ENCODE assay signal across 8 mouse cellular contexts in the genomic region with DNA sequence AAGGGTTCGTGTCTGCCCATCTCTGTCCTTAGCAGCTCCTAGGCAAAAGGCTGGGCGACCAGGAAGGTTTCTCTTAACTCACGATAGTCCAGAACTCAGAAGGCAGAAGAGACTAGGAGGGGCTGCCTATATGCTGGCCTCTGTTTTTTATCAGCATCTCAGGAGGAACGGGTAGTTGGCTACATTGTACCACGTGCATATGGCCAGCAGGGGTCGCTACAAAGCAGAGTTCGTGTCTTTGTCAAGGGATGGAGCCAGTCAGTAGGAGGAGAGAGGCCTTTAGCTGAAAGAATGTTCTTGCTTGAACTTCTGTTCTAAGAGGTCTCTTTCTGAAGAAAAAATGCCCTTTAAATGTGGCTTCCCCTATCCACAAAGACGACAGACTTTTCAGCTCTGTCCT. TPM values are rescaled to one million over a fixed set of nuclear protein-coding genes. Genes with fewer than 3 reads are reported as not detected.
DNase-seq lines count a peak whose midpoint lies in the region; ATAC-seq lines count a peak whose summit lies in the region.

No protein-coding gene starts in this region.

- H3K27ac ChIP-seq in hindbrain, embryonic 16.5 days (ENCODE audit: low read depth, low read length) = no peak overlapping the region

- WGBS in hindbrain, embryonic 16.5 days = 12% methylated on average over 8 of the region's 8 CpGs

- peaks cover 6% of the 10 kb centered on the region; the same call in 1 of the 2 replicates for H3K27me3 ChIP-seq in hindbrain, embryonic 16.5 days (replicated peaks; ENCODE audit: control insufficient read depth, insufficient read depth, low read length)

- peak; percentile 71 for ATAC-seq in hindbrain, embryonic 16.5 days
- peak; percentile 76 for ATAC-seq in megakaryocyte, adult 5-6 weeks (ENCODE audit: poor library complexity, severe bottlenecking)

- no peak overlapping the region for H3K4me3 ChIP-seq in hindbrain, embryonic 16.5 days (ENCODE audit: low read length)

- H3K4me2 ChIP-seq in hindbrain, embryonic 16.5 days (ENCODE audit: low read length) = no peak overlapping the region

- H3K4me1 ChIP-seq in hindbrain, embryonic 16.5 days (ENCODE audit: control insufficient read depth, insufficient read depth, low read depth, low read length) = peaks cover 6% of the 10 kb centered on the region

- no peaks in the 10 kb centered on the region for H3K36me3 ChIP-seq in hindbrain, embryonic 16.5 days (ENCODE audit: control insufficient read depth, insufficient read depth, low read length)

- no peak overlapping the region for H3K9ac ChIP-seq in hindbrain, embryonic 16.5 days (ENCODE audit: low read depth, low read length)

- H3K9me3 ChIP-seq in hindbrain, embryonic 16.5 days (ENCODE audit: control insufficient read depth, low read length) = no peaks in the 10 kb centered on the region

- peak; percentile 91 for DNase-seq in NIH3T3 (ENCODE audit: low read depth)
- peak; percentile 92 to 93 for DNase-seq in cerebellum, postnatal 10 days
- peak; percentile 82 for DNase-seq in gastrocnemius, adult 18-20 months (ENCODE audit: low spot score)
- DNase-seq in left cerebral cortex, adult 18-20 months (ENCODE audit: low spot score in 2 of 2) = peak; percentile 78 to 89
- peak; percentile 83 for DNase-seq in right cerebral cortex, postnatal 14 days
- DNase-seq in urinary bladder, postnatal 36 days (ENCODE audit: low spot score in 2 of 2) = peak; percentile 78 to 85

RNA-seq across cellular contexts. Expression of a gene that starts 46.1 kb away (rescaled TPM):
- 10 to 100 TPM in 1 of 2 experiments, 1 to 10 TPM in 1; 6.8 to 15.2 TPM for total RNA-seq in gastrocnemius, adult 18-20 months (2021)
- 15.6 and 22.5 TPM in 2 replicates for polyA plus RNA-seq in hindbrain, embryonic 16.5 days (2015; fragmentation: Nextera tagmentation; extraction: Ambion mirVana)
- 1 to 10 TPM; 8.7 to 9.8 TPM for total RNA-seq in left cerebral cortex, adult 18-20 months (2021)
- 8.6 and 16.8 TPM in 2 replicates for total RNA-seq in megakaryocyte, adult 5-6 weeks (2015)
- total RNA-seq in megakaryocyte, adult 5-6 weeks (2017) = 29.5 and 33.1 TPM in 2 replicates

RNA-seq across cellular contexts. Expression of a gene that starts 47.2 kb away (rescaled TPM):
- 1 to 10 TPM; 5.3 to 7.2 TPM for total RNA-seq in gastrocnemius, adult 18-20 months (2021)
- 6.4 and 8.4 TPM in 2 replicates for polyA plus RNA-seq in hindbrain, embryonic 16.5 days (2015; fragmentation: Nextera tagmentation; extraction: Ambion mirVana)
- total RNA-seq in left cerebral cortex, adult 18-20 months (2021) = 1 to 10 TPM; 5.8 to 6.4 TPM
- total RNA-seq in megakaryocyte, adult 5-6 weeks (2015) = 89.0 and 92.7 TPM in 2 replicates
- total RNA-seq in megakaryocyte, adult 5-6 weeks (2017) = 95.8 and 106 TPM in 2 replicates

Comparison
In these comparisons a context has a peak if more than half of its experiments do, and no peak if none do; other contexts are left out.
1. RNA of a gene that starts 47.2 kb away (total RNA-seq): 89.0 to 106 TPM in megakaryocyte, adult 5-6 weeks; 5.3 to 7.2 TPM in gastrocnemius, adult 18-20 months and 5.8 to 6.4 TPM in left cerebral cortex, adult 18-20 months; every median in the first group is over 10 times any median in the second.
2. Peak in every context shown above with its lines, with median percentiles within 50 percentile points of each other: DNase-seq.